Mouse (Mus musculus) E14TG2a.4 (cell line): Measurements from ENCODE around the gene B4galnt3.

Experiments
- H3K27me3 ChIP-seq: 2 replicates; pipeline ENCODE4 v1.6.1; 2014; ENCODE audit warnings: low read length, control low read depth; ENCODE audit not compliant: insufficient read depth
- H3K36me3 ChIP-seq: 2 replicates; pipeline ENCODE4 v1.6.1; 2014; ENCODE audit warnings: low read length, control low read depth; ENCODE audit not compliant: insufficient read depth
- H3K4me1 ChIP-seq: replicated peaks from 2 replicates; pipeline ENCODE4 v1.6.1; 2014; ENCODE audit warnings: low read depth, low read length, control low read depth
- H3K4me3 ChIP-seq: replicated peaks from 2 replicates; pipeline ENCODE4 v1.5.1; 2014; ENCODE audit warnings: mild to moderate bottlenecking, low read length
- H3K9me3 ChIP-seq: 2 replicates; pipeline ENCODE4 v1.6.1; 2014; ENCODE audit warnings: low read length, control low read depth
- CTCF ChIP-seq: conservative IDR thresholded peaks from 2 replicates; pipeline ENCODE4 v1.5.1; 2014; ENCODE audit warnings: low read length
- NANOG ChIP-seq: IDR thresholded peaks from 2 replicates; pipeline ENCODE4 v1.6.1; 2014; ENCODE audit warnings: borderline replicate concordance, low read length, mixed read lengths
- POU5F1 ChIP-seq: IDR thresholded peaks from 2 replicates; pipeline ENCODE4 v1.6.1; 2014; ENCODE audit warnings: low read length, borderline replicate concordance

Gene B4galnt3

DNA sequence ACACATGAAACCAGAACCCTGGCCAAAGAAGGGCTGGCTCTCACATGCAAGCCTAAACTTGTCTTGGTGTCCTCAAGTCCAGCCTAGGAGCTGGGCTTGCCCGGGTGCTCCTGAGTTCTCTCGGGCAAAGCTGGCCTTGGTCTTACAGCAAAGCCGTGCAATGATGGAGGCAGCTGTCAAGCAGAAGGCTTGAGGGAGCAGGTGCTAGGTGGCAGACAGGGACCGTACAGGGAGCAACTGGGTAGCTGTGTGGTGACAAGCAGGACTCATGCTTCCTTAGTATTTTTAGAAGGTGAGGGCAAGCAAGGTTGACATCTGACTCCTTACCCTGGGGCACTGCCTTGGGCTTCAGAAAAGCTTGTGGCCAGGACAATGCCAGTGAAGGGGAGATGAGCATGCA lies 110.6 kb downstream of the B4galnt3 start:
- H3K4me1 ChIP-seq: peaks cover 65% of the 10 kb centered on the region
- TF ChIP-seq NANOG: no peak
- no peak for TF ChIP-seq POU5F1
- no peak for TF ChIP-seq CTCF
- H3K36me3 ChIP-seq: no peaks in the 10 kb centered on the region
- H3K4me3 ChIP-seq: no peak overlapping the region
- H3K9me3 ChIP-seq: no peaks in the 10 kb centered on the region
- no peaks in the 10 kb centered on the region for H3K27me3 ChIP-seq

DNA sequence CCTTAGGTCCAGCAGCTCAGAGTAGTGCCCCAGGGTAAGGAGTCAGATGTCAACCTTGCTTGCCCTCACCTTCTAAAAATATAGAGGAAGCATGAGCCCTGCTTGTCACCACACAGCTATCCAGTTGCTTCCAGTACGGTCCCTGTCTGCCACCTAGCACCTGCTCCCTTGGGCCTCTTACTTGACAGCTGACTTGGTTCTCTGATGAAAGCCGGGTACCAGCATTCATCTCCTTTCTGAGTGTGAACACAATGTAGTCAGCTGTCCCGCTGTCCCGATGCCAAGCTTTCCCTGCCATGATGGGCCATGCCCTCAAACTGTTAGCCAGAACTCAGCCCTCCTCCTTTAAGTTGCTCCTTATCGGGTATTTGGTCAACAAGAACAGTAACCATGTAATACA lies 112.2 kb downstream of the B4galnt3 start:
- TF ChIP-seq CTCF (no peak), NANOG (no peak), POU5F1 (no peak)
- H3K9me3 ChIP-seq: no peaks in the 10 kb centered on the region
- H3K4me3 ChIP-seq: no peak overlapping the region
- no peaks in the 10 kb centered on the region for H3K27me3 ChIP-seq
- H3K36me3 ChIP-seq: no peaks in the 10 kb centered on the region
- H3K4me1 ChIP-seq: peaks cover 57% of the 10 kb centered on the region

DNA sequence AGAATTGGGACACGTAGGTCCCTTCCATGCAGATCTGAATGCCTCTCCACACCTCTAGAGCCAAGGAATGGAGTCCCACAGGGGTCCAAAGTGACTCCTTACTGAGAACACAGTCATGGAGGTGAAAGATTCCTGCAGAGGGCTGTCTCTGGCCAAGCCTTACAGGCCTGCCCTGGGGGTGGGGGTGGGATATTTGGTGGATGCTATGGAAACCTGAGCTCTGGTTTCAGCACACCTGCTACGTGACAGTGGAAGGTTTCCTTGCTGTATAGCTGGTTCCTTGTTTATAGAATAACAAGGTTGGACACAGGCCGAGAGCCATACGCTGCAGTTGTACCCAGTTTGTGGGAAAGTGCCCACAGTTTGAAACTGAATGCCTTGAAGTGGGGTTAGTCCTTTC lies 113.9 kb downstream of the B4galnt3 start:
- Histone ChIP-seq H3K4me1 (peaks cover 43% of the 10 kb centered on the region), H3K4me3 (no peak overlapping the region), H3K36me3 (no peaks in the 10 kb centered on the region), H3K9me3 (no peaks in the 10 kb centered on the region), H3K27me3 (no peaks in the 10 kb centered on the region)
- TF ChIP-seq NANOG (no peak), POU5F1 (no peak), CTCF (no peak)

DNA sequence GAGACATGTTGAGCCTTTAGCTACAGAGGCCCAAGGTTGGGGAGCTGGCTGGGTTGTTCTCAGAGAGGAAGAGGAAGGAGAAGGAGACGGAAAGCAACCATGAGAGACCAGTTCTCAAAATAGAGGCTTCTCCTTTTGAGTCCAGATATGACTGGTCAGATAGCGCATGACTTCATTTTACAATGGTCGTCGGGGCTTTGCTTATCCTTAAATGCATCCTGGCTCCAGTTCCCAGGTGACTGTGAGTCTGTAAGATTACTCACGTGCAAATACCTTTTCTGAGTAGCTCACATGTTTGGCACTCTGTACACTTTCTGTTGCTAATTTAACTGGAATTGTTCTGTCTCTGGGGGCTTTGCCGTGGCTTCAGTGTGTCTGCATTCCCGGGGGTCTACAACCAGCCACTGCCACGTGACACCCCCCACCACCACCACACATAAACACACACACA lies 114.6 kb downstream of the B4galnt3 start:
- Histone ChIP-seq H3K4me1 (peaks cover 37% of the 10 kb centered on the region), H3K36me3 (no peaks in the 10 kb centered on the region), H3K9me3 (no peaks in the 10 kb centered on the region), H3K27me3 (no peaks in the 10 kb centered on the region), H3K4me3 (no peak overlapping the region)
- TF ChIP-seq NANOG (no peak), CTCF (no peak), POU5F1 (no peak)

DNA sequence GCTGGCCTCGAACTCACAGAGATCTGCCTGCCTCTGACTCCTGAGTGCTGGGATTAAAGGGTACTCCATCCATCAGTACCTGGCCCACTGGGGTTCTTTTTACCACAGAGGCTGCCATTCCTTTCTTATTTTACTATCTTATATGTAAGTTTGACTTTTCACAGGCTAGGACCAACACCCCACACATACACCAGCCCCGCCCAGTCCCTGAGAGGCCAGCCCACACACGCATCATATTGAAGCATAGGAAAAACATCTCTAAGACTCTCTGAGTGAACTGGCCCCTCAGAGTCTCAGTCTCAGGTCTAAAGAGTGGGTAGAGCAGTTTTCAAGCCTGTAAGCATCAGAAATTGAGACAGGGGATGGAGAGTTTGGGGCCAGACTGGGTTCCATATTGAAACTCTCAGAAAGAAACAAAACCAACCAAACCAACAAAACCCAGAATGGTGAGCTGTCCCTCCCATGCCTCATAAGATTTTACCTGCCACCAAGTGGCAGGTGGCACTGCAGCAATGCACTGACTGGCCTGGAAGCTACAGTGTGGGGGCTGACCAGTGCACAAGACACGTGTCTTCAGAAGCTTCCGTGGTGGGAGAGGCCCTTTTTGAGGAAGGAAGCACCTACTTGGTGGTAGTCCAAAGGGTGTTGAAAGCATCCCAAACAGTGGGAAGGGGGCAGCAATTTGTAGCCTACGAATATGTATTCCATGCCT lies 115.2 kb downstream of the B4galnt3 start:
- H3K36me3 ChIP-seq: no peaks in the 10 kb centered on the region
- no peak overlapping the region for H3K4me3 ChIP-seq
- no peaks in the 10 kb centered on the region for H3K27me3 ChIP-seq
- H3K9me3 ChIP-seq: no peaks in the 10 kb centered on the region
- peaks cover 31% of the 10 kb centered on the region for H3K4me1 ChIP-seq
- TF ChIP-seq NANOG (no peak), POU5F1 (no peak), CTCF (no peak)

DNA sequence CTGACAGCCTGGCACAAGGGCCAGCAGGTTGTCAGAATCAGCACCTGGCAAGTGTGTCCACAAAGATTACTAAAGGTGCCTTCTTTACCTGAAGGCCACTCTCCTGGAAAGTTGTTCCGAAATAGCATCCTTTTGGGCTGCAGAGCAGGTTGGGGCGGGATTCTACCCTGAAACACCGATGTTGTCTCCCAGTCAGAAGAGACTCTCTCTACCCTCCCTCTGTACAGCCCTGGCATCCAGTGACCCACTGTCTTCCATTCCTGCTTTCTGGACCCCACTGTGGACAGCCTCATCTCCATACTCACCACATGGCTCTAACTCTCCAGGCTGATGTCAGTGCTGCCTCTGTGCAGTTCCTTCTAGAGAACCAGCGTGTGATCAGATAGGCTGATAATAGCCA lies 118.7 kb downstream of the B4galnt3 start:
- TF ChIP-seq NANOG: no peak
- TF ChIP-seq POU5F1: no peak
- no peak for TF ChIP-seq CTCF
- Histone ChIP-seq H3K27me3 (peaks cover 5% of the 10 kb centered on the region; the same call in 1 of the 2 replicates), H3K4me1 (peaks cover 28% of the 10 kb centered on the region), H3K9me3 (no peaks in the 10 kb centered on the region), H3K4me3 (no peak overlapping the region), H3K36me3 (no peaks in the 10 kb centered on the region)

DNA sequence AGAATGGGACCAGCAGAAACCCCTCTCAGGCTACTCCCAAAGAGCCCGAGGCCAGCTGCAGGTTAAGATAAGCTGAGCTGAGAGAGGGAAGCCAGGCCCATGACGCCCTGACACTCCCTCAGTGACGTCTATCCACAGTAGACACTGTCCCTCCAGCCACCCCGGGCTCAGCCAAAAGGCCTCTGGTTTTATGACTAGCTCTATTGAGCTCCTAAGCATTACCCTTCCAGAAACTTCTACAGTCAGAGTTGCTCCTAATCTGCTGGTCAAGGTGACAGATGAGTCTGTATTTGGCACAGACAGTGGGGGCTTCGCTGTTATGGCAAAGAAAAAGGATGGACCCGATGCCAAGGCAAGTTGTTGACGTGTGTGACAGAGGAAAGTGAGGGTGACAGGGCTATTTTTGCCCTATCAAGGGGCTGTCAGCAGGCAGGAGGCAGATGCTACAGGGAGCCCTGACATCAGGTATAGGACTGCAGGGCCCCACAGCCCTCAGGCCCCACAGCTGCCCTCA lies 119.7 kb downstream of the B4galnt3 start:
- Histone ChIP-seq H3K36me3 (no peaks in the 10 kb centered on the region), H3K27me3 (peaks cover 9% of the 10 kb centered on the region; the same call in 1 of the 2 replicates), H3K9me3 (no peaks in the 10 kb centered on the region), H3K4me1 (peaks cover 22% of the 10 kb centered on the region), H3K4me3 (no peak overlapping the region)
- TF ChIP-seq NANOG (no peak), CTCF (no peak), POU5F1 (no peak)

DNA sequence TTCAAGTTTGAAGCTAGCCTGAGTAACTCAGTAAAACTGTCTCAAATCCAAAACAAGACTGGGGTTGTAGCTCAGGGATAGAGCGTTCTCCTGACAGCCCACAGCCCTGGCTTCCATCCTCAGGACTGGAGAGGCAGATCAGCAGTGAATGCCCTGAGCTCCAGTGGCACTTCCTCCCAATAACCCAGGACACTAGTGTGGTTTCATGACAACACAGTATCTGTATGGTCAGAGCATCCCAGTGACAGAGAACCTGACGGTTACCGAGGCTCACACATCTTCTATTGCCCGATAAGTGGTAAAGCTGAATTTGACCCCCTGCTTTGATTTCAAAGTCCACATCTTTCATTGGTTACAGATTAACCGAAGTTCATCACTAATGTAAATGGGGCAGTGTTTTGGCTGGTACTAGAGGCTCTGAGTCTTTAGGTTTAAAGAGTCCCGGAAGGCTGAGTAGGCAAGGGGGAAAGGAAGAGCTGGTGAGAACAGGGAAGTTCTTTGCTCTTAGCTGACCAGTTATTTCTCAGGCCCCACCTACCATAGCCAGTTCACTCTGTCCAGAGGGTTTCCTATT lies 120.2 kb downstream of the B4galnt3 start:
- Histone ChIP-seq H3K4me1 (peaks cover 22% of the 10 kb centered on the region), H3K4me3 (no peak overlapping the region), H3K36me3 (no peaks in the 10 kb centered on the region), H3K9me3 (no peaks in the 10 kb centered on the region), H3K27me3 (peaks cover 9% of the 10 kb centered on the region; the same call in 1 of the 2 replicates)
- TF ChIP-seq CTCF: no peak
- TF ChIP-seq POU5F1: no peak
- no peak for TF ChIP-seq NANOG

DNA sequence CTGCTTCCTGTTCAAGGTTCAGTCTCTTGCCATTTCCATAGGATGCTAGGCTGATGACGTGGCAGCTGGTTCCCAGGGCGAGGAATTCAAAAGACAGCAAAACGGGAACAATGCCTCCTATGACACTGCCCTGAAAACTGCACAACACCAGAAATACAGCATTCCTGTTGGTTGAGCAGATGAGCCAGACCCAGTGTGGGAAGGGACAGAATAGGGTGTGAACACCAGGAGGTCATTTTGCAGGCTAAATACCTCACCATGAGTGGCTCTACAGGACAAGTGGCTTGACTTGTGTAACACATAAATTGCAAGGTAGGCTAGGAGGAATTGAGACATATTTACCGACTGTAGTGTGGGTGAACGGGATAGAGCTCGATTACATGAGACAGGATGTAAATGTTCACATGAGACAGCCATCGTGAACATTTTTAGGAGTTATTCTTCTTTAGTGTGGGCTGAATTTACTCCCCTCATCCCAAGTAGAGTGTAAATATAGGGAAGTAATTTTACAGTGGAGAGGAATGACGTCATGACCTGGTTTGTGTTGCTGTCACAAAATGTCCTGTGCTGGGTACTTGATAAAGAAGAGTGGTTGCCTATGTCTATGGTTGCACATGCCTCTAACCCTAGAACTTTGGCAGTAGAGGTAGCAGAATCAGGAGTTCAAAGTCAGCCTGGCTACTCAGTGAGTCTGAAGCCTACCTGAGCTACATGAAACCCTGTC lies 121.9 kb downstream of the B4galnt3 start:
- Histone ChIP-seq H3K9me3 (no peaks in the 10 kb centered on the region), H3K36me3 (no peaks in the 10 kb centered on the region), H3K4me3 (no peak overlapping the region), H3K27me3 (peaks cover 9% of the 10 kb centered on the region; the same call in 1 of the 2 replicates), H3K4me1 (peaks cover 16% of the 10 kb centered on the region)
- TF ChIP-seq CTCF (no peak), NANOG (no peak), POU5F1 (no peak)
